Mouse (Mus musculus) retina, postnatal 7 days (tissue): Measurements from ENCODE around the gene Myom1.

ENCODE experiments used
- DNase-seq: peaks from one replicate; pipeline ENCODE4 v3.0.0-alpha.2; 2012; ENCODE audit warnings: low read depth, low spot score

Gene Myom1

GRCm38 (mm10) chr17:71057758-71058157 is 55.3 kb downstream of the Myom1 start:
- DNase-seq, result no peak

DNA sequence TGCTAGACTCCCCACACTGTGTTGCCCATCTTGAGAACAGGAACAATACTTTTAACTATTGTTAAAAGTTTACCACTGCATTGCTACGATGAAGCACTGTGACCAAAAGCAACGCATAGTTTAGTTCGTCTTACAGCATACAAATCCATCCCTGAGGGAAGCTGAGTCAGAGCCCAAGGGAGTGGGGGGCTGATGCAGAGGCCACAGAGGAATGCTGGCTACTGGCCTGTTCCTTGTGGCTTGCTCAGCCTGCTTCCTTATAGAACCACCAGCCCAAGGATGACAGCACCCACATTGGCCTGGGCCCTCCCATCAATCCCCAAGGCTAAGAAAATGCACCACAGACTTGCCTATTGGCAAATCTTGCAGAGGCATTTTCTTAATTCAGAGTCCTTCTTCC is 56.8 kb downstream of the Myom1 start:
- no peak for DNase-seq

- DNase-seq, result no peak
Observed at GRCm38 (mm10) chr17:71062049-71062560, 59.7 kb downstream of the Myom1 start.

GRCm38 (mm10) chr17:71062870-71063602 is 60.6 kb downstream of the Myom1 start:
- no peak for DNase-seq

GRCm38 (mm10) chr17:71064463-71065014 is 62.1 kb downstream of the Myom1 start:
- peak; percentile 24 for DNase-seq

DNA sequence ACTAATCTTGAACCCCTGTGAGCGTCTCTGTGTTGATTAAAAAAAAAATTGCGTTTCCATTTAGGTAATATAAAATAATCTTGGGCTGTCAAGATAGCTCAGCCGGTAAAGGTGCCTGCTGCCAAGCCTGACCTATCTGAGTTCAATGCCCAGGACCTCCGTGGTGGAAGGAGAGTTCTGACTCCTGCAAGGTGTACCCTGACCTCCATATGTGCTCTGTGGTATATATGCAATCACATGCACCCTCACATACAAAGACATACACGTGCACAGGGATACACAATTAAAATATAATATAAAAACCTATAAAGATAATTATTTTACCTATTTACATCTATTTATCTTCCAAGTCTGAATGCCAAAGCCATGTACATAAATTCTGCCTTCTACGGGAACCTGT is 62.7 kb downstream of the Myom1 start:
- no peak for DNase-seq

DNA sequence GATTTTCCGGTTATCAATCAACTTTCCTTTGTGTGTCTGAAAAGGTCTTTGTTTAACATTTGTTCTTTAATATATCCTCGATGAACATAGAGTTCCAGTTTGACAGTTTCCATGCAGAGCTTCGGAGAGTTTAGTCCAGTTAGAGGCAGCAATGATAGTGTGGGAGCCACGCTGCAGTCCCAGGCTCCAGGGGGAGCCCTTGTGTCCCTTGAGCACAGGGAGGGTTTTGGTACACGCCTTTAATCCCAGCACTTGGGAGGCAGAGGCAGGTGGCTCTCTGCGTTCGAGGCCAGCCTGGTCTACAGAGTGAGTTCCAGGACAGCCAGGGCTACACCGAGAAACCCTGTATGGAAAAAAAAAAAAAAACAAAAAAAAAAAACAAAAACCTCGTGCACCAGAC is 66.7 kb downstream of the Myom1 start:
- DNase-seq, result no peak

DNA sequence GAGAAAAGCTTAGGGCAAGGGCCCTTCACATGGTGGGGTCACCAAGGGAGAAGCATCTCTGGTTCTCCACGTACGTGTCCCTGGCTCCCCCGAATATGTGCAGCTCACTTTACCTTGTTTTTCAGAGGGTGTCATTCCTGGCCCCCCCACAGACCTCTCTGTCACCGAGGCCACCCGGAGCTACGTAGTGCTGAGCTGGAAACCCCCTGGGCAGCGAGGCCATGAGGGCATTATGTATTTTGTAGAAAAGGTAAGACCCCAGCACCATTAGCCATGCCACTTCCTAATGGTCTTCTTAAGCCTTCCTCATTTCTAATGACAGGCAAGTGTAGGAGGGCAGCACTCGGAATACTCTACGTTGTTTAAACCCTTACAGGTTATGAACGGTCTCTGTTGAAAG is 69.5 kb downstream of the Myom1 start:
- DNase-seq, result no peak

DNA sequence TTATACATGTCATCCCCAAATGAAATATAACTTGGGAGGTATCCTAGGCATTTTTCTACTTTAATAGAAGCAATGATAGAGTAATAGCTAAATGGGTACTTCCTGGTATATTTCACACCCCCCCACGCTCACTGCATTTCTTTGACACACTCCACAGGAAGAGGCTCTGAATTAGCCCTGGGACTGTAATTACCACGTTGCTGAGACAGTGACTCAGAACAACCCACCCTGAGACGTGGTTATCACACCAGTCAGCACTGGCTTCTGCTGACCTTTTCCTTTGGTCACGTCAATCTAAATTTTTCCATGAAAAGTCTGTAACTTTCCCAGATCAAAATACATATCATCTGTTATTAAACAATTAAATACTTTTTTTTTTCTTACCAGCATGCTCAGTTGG is 72.0 kb downstream of the Myom1 start:
- DNase-seq, result no peak

DNA sequence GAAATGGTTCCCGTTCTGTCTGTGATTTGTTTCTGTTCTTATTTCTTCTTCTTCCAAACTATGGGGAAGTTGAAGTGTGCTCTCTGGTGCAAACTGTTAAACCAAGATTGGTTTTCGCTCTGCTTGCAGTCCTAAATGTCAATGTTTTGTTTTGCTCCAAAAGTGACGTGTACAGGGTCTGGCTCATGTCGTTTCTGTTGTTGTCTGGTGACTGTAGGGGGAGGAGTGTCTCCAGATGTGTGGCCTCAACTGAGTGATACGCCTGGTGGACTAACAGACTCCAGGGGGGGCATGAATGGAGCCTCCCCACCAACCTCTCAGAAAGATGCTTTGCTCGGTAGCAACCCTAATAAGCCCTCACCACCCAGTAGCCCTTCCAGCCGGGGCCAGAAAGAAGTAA is 79.6 kb downstream of the Myom1 start:
- DNase-seq, result no peak

DNA sequence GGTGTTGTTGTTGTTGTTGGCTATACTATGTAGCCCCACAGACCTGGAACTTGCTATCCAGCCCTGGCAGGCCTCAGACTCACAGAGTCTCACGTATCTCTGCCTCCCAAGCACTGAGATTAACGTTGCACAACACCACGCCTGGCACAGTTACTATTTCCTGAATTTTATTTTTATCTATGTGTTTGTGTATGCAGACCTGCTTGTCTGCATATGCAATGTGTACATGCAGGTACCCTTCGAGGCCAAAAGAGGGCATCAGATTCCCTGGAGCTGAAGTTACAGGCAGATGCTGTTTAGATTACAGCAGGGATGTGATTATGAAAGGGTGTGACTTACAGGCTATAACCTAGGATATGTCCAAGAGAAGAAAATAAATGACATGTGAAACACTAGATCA is 84.5 kb downstream of the Myom1 start:
- DNase-seq, result no peak

DNA sequence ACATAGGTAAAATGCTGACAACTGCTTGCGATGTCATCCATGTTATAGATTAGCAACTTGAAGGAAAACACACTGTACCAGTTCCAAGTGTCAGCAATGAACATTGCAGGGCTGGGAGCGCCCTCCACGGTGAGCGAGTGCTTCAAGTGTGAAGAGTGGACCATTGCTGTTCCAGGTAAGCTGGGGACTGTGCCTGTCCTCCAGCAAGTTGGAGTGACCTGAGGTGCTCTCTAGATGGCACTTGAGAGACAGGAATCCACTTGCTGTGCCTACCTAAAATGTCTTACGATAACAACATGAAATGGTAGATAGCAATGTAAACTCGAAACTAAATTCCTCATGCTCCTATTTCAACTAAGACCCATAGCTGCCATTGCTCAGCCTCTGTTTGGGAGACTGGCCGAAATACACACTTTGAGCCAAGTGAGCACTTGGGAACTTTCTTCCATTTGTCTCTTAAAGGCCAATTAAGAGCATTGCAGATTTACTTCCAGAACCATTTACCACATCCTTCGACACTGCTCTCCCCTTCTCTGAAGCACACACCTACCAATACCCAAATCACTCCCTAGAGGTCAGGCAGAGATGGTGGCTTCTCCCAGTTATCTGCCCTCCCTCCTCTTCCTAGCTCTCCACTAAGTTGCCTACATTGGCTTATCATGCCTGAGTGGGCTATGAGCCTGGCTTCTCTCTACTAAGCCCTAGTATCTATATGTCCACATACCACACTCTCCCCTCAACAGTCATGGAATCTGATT is 85.1 kb downstream of the Myom1 start:
- DNase-seq, result no peak

DNA sequence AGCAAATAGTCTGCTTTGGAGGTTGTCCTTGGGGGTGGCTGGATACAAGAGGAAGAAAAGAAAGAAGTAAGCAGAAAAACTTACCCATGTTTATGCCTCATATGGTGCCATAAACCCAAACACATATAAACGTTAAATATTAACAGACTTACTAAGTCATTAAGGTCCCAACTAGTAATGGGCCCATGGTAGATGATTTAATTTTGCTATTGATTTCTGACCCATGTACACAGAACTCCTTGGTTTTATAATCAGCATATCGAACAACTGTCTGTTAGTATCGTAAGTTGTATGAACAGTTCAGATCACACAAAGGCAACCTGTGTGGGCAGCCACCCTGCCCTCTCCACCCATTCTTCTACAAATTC is 85.7 kb downstream of the Myom1 start:
- DNase-seq, result no peak

DNA sequence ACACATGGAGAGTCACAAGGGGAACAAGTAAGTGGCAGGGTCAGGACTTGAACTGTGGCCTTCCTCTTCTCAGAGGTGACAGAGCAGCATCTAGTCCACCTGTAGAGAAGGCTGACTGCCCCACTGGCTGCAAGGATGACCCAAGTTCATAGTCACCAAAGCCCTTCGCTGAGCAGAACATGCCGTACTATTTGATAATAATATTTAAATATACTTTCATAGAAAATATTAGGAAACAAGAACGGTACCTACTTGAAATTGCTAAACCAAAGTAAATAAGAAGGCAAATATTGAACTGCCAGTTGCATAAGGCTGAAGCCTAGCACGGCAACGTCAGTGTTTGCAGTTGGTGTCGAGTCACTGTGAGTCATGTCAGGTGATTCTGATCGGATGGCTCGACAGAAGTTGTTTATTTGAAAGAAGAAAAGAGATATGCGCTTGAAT is 86.6 kb downstream of the Myom1 start:
- DNase-seq, result no peak

GRCm38 (mm10) chr17:71089781-71090480 is 87.5 kb downstream of the Myom1 start:
- no peak for DNase-seq

DNA sequence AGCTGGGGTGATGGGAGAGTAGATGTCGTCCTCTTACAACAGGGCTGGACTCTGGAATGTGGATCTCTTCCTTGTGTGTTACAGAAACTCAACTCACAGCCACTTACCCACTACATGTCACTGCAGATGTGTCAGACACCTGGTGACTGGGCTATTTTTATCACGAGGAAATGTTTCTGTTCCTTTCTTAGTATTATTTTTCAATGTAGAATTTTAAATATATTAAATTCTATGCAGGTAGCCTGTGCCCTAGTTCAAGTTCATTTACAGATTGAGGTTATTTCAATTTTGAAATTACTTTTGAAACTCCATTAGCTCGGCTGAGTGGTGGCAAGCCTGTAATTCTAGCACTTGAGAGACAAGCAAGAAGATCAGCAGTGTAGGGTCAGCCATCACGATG is 88.6 kb downstream of the Myom1 start:
- DNase-seq, result no peak

- DNase-seq, result no peak
Observed at GRCm38 (mm10) chr17:71092341-71092740, 89.9 kb downstream of the Myom1 start.

DNA sequence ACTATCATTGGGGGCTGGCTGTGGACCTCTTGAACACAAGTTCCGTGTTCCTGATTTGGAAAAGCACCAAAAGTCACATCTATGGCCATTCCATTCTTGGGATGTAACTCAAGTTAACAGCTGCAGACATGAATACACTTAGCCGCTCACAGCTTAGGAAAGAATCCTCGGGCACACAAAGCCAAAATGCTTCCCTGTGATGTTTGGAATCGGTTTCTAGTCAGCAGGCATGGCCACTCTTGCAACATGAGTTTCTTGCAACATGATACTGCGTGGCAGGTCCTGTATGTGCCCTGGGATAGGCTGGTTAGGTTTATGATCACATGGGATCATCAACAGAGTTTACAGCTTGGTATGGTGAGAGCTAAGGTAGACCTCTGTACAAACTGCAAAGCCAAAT is 91.4 kb downstream of the Myom1 start:
- DNase-seq, result no peak

DNA sequence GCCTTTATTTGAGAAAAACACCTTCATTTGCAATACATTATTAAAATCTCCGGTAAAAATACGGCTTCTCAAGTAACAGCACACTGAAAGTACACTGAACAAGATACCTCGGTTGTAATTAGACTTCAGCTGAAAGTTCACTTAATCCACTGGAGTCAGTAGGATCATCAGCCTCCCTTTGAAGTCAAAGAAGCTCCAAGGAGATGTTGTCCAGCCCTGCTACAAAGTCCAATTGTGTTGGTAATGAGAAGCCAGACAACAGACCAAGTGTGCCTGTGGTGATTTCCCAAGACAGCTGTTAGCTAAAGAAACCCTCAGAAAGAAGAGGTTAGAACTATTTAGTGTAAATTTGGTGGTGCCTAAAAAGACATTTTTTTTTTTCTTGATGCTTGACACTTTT is 92.0 kb downstream of the Myom1 start:
- DNase-seq, result no peak

- no peak for DNase-seq
Observed at GRCm38 (mm10) chr17:71096557-71097208, 94.2 kb downstream of the Myom1 start.

- DNase-seq, result no peak
Observed at GRCm38 (mm10) chr17:71097209-71097597, 94.8 kb downstream of the Myom1 start.

DNA sequence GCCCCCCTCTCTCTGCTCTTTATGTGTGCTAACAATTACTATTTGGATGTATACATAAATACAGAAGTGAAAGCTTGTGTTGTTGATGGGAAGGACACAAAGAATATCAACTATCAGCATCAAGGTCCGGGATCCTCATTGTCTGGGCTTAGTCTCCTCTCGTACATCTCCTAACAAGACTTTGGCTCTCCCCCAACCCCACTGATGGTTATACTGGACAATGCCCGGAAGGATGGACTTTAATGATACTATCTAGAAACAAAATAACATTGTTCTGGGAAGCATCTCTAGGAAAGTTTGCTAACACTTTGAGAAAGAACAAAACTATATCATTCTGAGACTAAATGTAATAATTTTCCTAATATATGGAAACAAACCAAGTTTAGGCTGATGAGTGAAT is 96.2 kb downstream of the Myom1 start:
- DNase-seq, result no peak
